Mouse (Mus musculus): ENCODE results near the gene Tedc1. TPM values are rescaled to one million over a fixed set of nuclear protein-coding genes. Genes with fewer than 3 reads are reported as not detected.

Gene Tedc1
- polyA plus RNA-seq, 1 experiment from 2014 or later: 58.0 TPM

GRCm38 (mm10) chr12:113151046-113151445, 5.2 kb upstream of the Tedc1 start:
- H3K4me1 ChIP-seq: peaks cover 67% of the 10 kb centered on the region

DNA sequence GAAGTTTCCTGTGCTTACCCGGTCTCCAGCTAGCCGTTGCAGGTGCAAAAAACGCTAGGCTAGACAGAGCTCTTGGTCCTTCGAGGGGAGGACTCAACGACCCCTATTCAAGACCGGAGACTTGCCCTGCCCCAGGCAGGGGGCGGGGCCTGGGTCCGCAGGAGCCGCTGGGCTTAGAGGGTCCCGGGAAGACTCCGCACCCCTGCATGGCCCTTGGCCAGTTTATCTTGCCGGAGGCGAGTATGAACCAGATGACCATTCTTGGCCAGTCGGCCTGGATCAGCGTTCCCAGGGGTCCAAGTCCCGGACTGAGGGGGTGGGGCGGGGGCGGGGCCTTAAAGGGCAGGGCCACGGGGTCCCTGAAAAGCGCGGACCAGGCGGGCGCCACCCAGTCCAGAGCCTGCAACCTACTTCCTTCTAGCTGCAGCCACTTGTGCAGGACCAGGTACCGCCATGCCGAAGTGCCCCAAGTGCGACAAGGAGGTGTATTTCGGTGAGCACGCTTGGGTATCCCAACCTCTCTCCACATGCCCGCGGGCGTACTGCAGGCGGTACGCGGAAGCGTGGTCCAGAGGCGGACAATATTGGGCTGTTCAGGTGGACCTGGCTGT, 4.5 kb upstream of the Tedc1 start:
- under 1% methylated on average over 36 of the region's 36 CpGs for WGBS
- Histone ChIP-seq H3K9me3 (replicated peaks) (no peaks in the 10 kb centered on the region), H3K27me3 (ENCODE audit: low read depth, poor library complexity, severe bottlenecking) (peaks cover 85% of the 10 kb centered on the region), H3K4me3 (peak overlapping the region; percentile 61), H3K27ac (replicated peaks) (peak overlapping the region; percentile 75), H3K36me3 (no peaks in the 10 kb centered on the region), H3K4me1 (peaks cover 63% of the 10 kb centered on the region)
- DNase-seq (ENCODE audit: low spot score): peak; percentile 59

More at GRCm38 (mm10) chr12:113151046-113151445, 5.2 kb upstream of the Tedc1 start:
- Histone ChIP-seq H3K4me3 (peak overlapping the region; percentile 61), H3K36me3 (no peaks in the 10 kb centered on the region), H3K27me3 (ENCODE audit: low read depth, poor library complexity, severe bottlenecking) (peaks cover 91% of the 10 kb centered on the region), H3K27ac (replicated peaks) (0 out of 2 replicates have a peak overlapping the region, but pooled peaks have one; percentile 75), H3K9me3 (replicated peaks) (no peaks in the 10 kb centered on the region)
- DNase-seq (ENCODE audit: low spot score): no peak
- 78% methylated on average over 8 of the region's 8 CpGs for WGBS

GRCm38 (mm10) chr12:113152272-113152661, 4.0 kb upstream of the Tedc1 start:
- WGBS: 31% methylated on average over 19 of the region's 19 CpGs
- DNase-seq (ENCODE audit: low spot score): no peak
- H3K9me3 ChIP-seq (replicated peaks): no peaks in the 10 kb centered on the region
- no peaks in the 10 kb centered on the region for H3K36me3 ChIP-seq
- H3K27ac ChIP-seq (replicated peaks): peak overlapping the region; percentile 75
- peaks cover 63% of the 10 kb centered on the region for H3K4me1 ChIP-seq
- H3K4me3 ChIP-seq: peak overlapping the region; percentile 61
- H3K27me3 ChIP-seq (ENCODE audit: low read depth, poor library complexity, severe bottlenecking): peaks cover 80% of the 10 kb centered on the region

- H3K27me3 ChIP-seq (ENCODE audit: low read depth, poor library complexity, severe bottlenecking): peaks cover 72% of the 10 kb centered on the region
- H3K4me3 ChIP-seq: no peak overlapping the region
These were observed 3.2 kb upstream of the Tedc1 start for GRCm38 (mm10) chr12:113152991-113153525.

DNA sequence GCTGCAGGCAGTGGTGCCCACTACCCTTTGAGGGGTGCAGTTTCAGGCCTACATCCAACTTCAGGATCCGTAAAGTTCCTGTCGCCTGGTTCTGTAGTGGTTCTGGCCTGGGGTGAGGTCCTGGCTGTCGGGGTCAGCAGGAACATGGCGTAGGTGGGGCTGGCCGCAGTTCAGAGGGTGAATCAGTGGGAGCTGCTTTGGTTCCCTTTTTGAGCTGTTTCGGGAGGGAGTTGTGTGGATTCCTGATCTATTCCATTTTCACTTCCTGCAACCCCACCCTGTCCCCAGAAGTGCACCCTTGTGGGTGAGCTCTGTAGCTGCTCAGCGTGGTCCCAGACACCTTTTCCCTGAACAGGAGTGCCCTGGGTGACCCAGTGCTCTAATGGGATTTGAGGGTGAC, 2.2 kb upstream of the Tedc1 start:
- H3K27me3 ChIP-seq (ENCODE audit: low read depth, poor library complexity, severe bottlenecking): peaks cover 63% of the 10 kb centered on the region
- H3K36me3 ChIP-seq: peaks cover 12% of the 10 kb centered on the region
- peaks cover 53% of the 10 kb centered on the region for H3K4me1 ChIP-seq
- no peaks in the 10 kb centered on the region for H3K9me3 ChIP-seq (replicated peaks)
- DNase-seq (ENCODE audit: low spot score): no peak
- WGBS: 89% methylated on average over 7 of the region's 7 CpGs
- H3K27ac ChIP-seq (replicated peaks): no peak overlapping the region
- H3K4me3 ChIP-seq: no peak overlapping the region

More at GRCm38 (mm10) chr12:113152991-113153525, 3.2 kb upstream of the Tedc1 start:
- Histone ChIP-seq H3K9me3 (replicated peaks) (no peaks in the 10 kb centered on the region), H3K36me3 (peaks cover 8% of the 10 kb centered on the region), H3K27ac (replicated peaks) (no peak overlapping the region), H3K4me1 (peaks cover 62% of the 10 kb centered on the region)
- no peak for DNase-seq (ENCODE audit: low spot score)
- 82% methylated on average over 6 of the region's 6 CpGs for WGBS

DNA sequence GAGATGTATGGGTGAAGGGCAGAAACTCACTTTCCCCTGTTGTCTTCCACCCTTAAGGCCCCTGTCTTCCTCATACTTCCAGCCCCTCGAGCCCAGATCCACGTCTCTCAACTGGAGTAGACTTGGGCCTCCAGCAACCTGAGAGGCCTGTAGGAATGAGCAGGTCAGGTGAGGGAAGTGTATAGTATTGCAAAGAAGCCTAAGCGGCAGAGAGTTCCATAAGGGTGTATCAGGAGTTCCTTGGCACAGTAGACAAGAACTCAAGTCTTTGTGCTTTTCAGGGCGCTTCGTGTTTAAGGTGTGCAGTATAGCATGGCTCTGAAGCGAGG, 1.5 kb upstream of the Tedc1 start:
- no peaks in the 10 kb centered on the region for H3K9me3 ChIP-seq (replicated peaks)
- H3K27ac ChIP-seq (replicated peaks): peak overlapping the region; percentile 79; the same call in 1 of the 2 replicates
- DNase-seq (ENCODE audit: low spot score): no peak
- peaks cover 55% of the 10 kb centered on the region for H3K27me3 ChIP-seq (ENCODE audit: low read depth, poor library complexity, severe bottlenecking)
- H3K4me1 ChIP-seq: peaks cover 46% of the 10 kb centered on the region
- H3K4me3 ChIP-seq: peak overlapping the region; percentile 72
- peaks cover 14% of the 10 kb centered on the region for H3K36me3 ChIP-seq
- WGBS: 84% methylated on average over 6 of the region's 6 CpGs

- Histone ChIP-seq H3K4me3 (peak overlapping the region; percentile 72), H3K36me3 (peaks cover 19% of the 10 kb centered on the region), H3K4me1 (peaks cover 46% of the 10 kb centered on the region), H3K9me3 (replicated peaks) (no peaks in the 10 kb centered on the region), H3K27ac (replicated peaks) (peak overlapping the region; percentile 79), H3K27me3 (ENCODE audit: low read depth, poor library complexity, severe bottlenecking) (peaks cover 50% of the 10 kb centered on the region)
- DNase-seq (ENCODE audit: low spot score): peak; percentile 68
- 4% methylated on average over 32 of the region's 32 CpGs for WGBS
These were observed 997 bp upstream of the Tedc1 start for GRCm38 (mm10) chr12:113155076-113155771.

DNA sequence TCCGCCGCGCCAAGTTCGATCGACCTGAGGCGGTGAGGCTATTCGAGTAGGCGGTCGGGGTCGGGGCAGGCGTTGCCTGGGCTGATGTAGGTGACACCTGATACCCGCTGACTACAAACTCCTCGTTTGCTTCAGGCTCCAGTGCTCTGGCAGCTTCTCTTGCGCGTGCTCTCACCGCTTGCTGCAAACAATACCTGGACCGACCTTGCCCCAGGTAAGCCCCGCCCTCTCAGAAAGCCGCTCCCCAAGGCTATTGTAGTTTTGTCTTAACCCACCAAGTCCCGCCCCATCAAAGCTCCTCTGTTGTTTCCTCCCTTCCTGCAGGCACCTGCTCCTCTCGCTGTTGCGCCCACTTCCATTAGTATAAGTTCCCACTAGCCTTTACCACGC, 314 bp downstream of the Tedc1 start:
- Histone ChIP-seq H3K27me3 (ENCODE audit: low read depth, poor library complexity, severe bottlenecking) (peaks cover 37% of the 10 kb centered on the region), H3K27ac (replicated peaks) (peak overlapping the region; percentile 81), H3K4me3 (peak overlapping the region; percentile 72), H3K9me3 (replicated peaks) (no peaks in the 10 kb centered on the region), H3K4me1 (peaks cover 40% of the 10 kb centered on the region), H3K36me3 (peaks cover 31% of the 10 kb centered on the region)
- no peak for DNase-seq (ENCODE audit: low spot score)
- under 1% methylated on average over 23 of the region's 23 CpGs for WGBS

DNA sequence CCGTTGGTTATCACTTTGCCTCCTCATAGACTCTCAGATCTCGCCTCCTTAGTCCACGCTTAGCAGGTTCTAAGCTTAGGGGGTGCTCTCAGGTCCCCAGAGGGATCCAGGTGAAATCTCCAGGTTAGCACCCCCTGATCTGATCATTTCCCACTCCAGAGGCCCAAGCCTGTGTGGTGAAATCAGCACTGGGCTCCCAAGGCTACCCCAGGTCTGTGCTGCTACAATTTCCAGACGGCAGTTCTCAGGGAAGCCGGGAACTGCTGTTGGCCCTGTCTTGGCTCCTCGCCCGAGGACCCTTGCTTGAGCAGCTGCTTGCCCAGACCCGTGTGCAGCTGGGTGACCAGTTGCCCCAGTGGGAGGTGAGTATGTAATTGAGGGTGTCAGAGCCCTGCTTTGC, 781 bp downstream of the Tedc1 start:
- peak overlapping the region; percentile 72 for H3K4me3 ChIP-seq
- H3K36me3 ChIP-seq: peaks cover 36% of the 10 kb centered on the region
- 41% methylated on average over 8 of the region's 8 CpGs for WGBS
- H3K9me3 ChIP-seq (replicated peaks): no peaks in the 10 kb centered on the region
- DNase-seq (ENCODE audit: low spot score): no peak
- H3K27me3 ChIP-seq (ENCODE audit: low read depth, poor library complexity, severe bottlenecking): peaks cover 32% of the 10 kb centered on the region
- H3K27ac ChIP-seq (replicated peaks): peak overlapping the region; percentile 81
- peaks cover 35% of the 10 kb centered on the region for H3K4me1 ChIP-seq

GRCm38 (mm10) chr12:113157521-113157920, 1.3 kb downstream of the Tedc1 start:
- 93% methylated on average over 8 of the region's 8 CpGs for WGBS
- Histone ChIP-seq H3K9me3 (replicated peaks) (no peaks in the 10 kb centered on the region), H3K27me3 (ENCODE audit: low read depth, poor library complexity, severe bottlenecking) (peaks cover 27% of the 10 kb centered on the region), H3K36me3 (peaks cover 41% of the 10 kb centered on the region), H3K27ac (replicated peaks) (no peak overlapping the region), H3K4me3 (peak overlapping the region; percentile 72), H3K4me1 (peaks cover 30% of the 10 kb centered on the region)
- DNase-seq (ENCODE audit: low spot score): no peak

DNA sequence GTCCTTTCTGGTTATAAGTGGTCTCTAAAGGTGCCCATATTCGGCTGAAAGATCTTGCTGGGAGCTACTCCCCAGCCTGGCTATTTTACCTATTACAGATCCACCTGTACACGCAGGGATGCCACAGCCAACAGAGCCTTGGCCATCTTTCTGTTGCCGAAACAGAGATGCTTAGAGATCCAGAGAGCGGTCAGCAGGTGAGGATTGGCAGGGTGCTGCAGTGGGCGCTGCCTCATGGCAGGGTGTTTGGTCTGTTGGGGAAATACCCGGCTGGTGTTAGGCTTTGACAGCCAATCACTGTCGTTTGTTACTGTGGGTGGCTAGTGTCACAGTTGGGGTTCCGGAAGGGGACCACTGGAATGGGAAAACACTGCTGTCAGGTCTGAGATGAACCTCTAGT, 1.8 kb downstream of the Tedc1 start:
- DNase-seq (ENCODE audit: low spot score): no peak
- no peak overlapping the region for H3K27ac ChIP-seq (replicated peaks)
- peaks cover 46% of the 10 kb centered on the region for H3K36me3 ChIP-seq
- WGBS: 94% methylated on average over 8 of the region's 8 CpGs
- peaks cover 28% of the 10 kb centered on the region for H3K4me1 ChIP-seq
- H3K27me3 ChIP-seq (ENCODE audit: low read depth, poor library complexity, severe bottlenecking): peaks cover 23% of the 10 kb centered on the region
- no peak overlapping the region for H3K4me3 ChIP-seq
- H3K9me3 ChIP-seq (replicated peaks): no peaks in the 10 kb centered on the region

- no peaks in the 10 kb centered on the region for H3K4me1 ChIP-seq
- H3K27ac ChIP-seq (replicated peaks): no peak overlapping the region
- no peak overlapping the region for H3K4me3 ChIP-seq
- 90% methylated on average over 11 of the region's 11 CpGs for WGBS
- DNase-seq (ENCODE audit: low spot score): no peak
- peaks cover 55% of the 10 kb centered on the region for H3K36me3 ChIP-seq
- H3K9me3 ChIP-seq (replicated peaks): no peaks in the 10 kb centered on the region
- no peaks in the 10 kb centered on the region for H3K27me3 ChIP-seq (ENCODE audit: low read depth, poor library complexity, severe bottlenecking)
These were observed 7.4 kb downstream of the Tedc1 start for GRCm38 (mm10) chr12:113163561-113164006.

DNA sequence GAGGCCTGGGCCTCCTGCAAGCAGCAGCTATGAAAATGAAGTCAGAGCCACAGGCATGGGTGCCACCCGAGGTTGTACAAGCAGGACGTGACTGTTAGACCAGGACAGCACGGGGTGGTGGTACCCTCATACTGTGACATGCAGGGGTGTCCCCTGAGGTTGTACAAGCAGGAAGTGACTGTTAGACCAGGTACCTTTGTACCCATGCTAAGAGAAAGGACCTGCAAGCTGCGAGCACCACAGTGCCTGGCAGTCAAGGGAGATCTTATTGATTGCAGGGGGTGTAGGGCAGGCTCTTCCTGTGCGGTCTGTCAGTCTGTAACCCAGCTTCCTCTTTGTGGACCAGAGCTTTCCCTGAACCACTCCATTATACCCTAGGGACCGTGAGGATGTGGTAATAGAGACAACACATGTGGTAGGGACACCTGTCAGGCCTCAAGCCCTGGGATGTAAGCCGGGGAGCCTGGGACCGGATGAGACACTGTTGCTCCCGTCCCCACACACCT, 11.9 kb downstream of the Tedc1 start:
- no peaks in the 10 kb centered on the region for H3K4me1 ChIP-seq
- H3K9me3 ChIP-seq (replicated peaks): no peaks in the 10 kb centered on the region
- H3K27me3 ChIP-seq (ENCODE audit: low read depth, poor library complexity, severe bottlenecking): no peaks in the 10 kb centered on the region
- no peak for DNase-seq (ENCODE audit: low spot score)
- H3K36me3 ChIP-seq: peaks cover 20% of the 10 kb centered on the region
- no peak overlapping the region for H3K27ac ChIP-seq (replicated peaks)
- no peak overlapping the region for H3K4me3 ChIP-seq
- WGBS: 86% methylated on average over 9 of the region's 9 CpGs
